8 mouse cellular contexts compared by ENCODE assay signal in genomic region chr10:63308582-63309366, GRCm38 (mm10).
DNase-seq lines count a peak whose midpoint lies in the region; ATAC-seq and TF ChIP-seq lines count a peak whose summit lies in the region.

No protein-coding gene starts in this region.

- no peak for TF ChIP-seq POLR2A in cortical plate, adult 2 months (IDR thresholded peaks at IDR 0.05; ENCODE audit: extremely low read depth, insufficient read depth, low read length)
- TF ChIP-seq POLR2A in spleen, adult 2 months (IDR thresholded peaks at IDR 0.05; ENCODE audit: low read depth, low read length), result no peak

- TF ChIP-seq CTCF in cortical plate, adult 2 months (IDR thresholded peaks at IDR 0.05; ENCODE audit: extremely low read depth, insufficient read depth, low read length), result peak; percentile 79
- TF ChIP-seq CTCF in intestine, postnatal 0 days (IDR thresholded peaks at IDR 0.05; ENCODE audit: low read depth), result peak; percentile 88
- TF ChIP-seq CTCF in spleen, adult 2 months (IDR thresholded peaks at IDR 0.05; ENCODE audit: extremely low read depth, insufficient read depth, insufficient read length, insufficient replicate concordance), result peak; percentile 87

- DNase-seq in hindbrain, embryonic 10.5 days (ENCODE audit: low spot score), result peak; percentile 81
- DNase-seq in gastrocnemius, postnatal 10 days, result peak; percentile 88
- peak; percentile 87 for DNase-seq in left cerebral cortex, postnatal 4 days
- DNase-seq in midbrain, embryonic 14.5 days, result peak; percentile 86
- DNase-seq in spleen, adult 2 months (ENCODE audit: low read depth in 1 of 2, low spot score in 2 of 2), result peak; percentile 37 to 81

- H3K27me3 ChIP-seq in hindbrain, embryonic 10.5 days (ENCODE audit: insufficient read depth, poor library complexity, severe bottlenecking), result no peaks in the 10 kb centered on the region
- no peaks in the 10 kb centered on the region for H3K27me3 ChIP-seq in hindbrain, embryonic 12.5 days
- H3K27me3 ChIP-seq in intestine, postnatal 0 days (replicated peaks; ENCODE audit: control insufficient read depth, insufficient read depth, low read length), result no peaks in the 10 kb centered on the region
- no peaks in the 10 kb centered on the region for H3K27me3 ChIP-seq in midbrain, embryonic 14.5 days (ENCODE audit: control insufficient read depth, insufficient read depth, low read length)
- H3K27me3 ChIP-seq in spleen, adult 2 months (ENCODE audit: control insufficient read depth, insufficient read depth, low read length), result no peaks in the 10 kb centered on the region

- no peak overlapping the region for H3K27ac ChIP-seq in hindbrain, embryonic 10.5 days
- H3K27ac ChIP-seq in hindbrain, embryonic 12.5 days, result no peak overlapping the region
- no peak overlapping the region for H3K27ac ChIP-seq in cortical plate, adult 2 months (ENCODE audit: insufficient read depth, low read length)
- no peak overlapping the region for H3K27ac ChIP-seq in intestine, postnatal 0 days (ENCODE audit: low read depth, low read length)
- H3K27ac ChIP-seq in midbrain, embryonic 14.5 days (replicated peaks; ENCODE audit: low read depth, low read length), result no peak overlapping the region
- no peak overlapping the region for H3K27ac ChIP-seq in spleen, adult 2 months (ENCODE audit: insufficient read depth, low read length)

- no peak overlapping the region for H3K9ac ChIP-seq in hindbrain, embryonic 12.5 days
- H3K9ac ChIP-seq in intestine, postnatal 0 days (ENCODE audit: low read depth, low read length), result no peak overlapping the region
- H3K9ac ChIP-seq in midbrain, embryonic 14.5 days (replicated peaks; ENCODE audit: low read length), result no peak overlapping the region

- no peaks in the 10 kb centered on the region for H3K9me3 ChIP-seq in hindbrain, embryonic 10.5 days
- H3K9me3 ChIP-seq in hindbrain, embryonic 12.5 days (replicated peaks), result no peaks in the 10 kb centered on the region
- H3K9me3 ChIP-seq in intestine, postnatal 0 days (ENCODE audit: control insufficient read depth), result no peaks in the 10 kb centered on the region
- H3K9me3 ChIP-seq in midbrain, embryonic 14.5 days (ENCODE audit: control insufficient read depth, low read length), result no peaks in the 10 kb centered on the region

- no peak for ATAC-seq in hindbrain, embryonic 12.5 days (ENCODE audit: low FRiP score)
- peak; percentile 78 for ATAC-seq in intestine, postnatal 0 days
- no peak for ATAC-seq in midbrain, embryonic 14.5 days (ENCODE audit: low FRiP score, low TSS enrichment)

- H3K4me1 ChIP-seq in hindbrain, embryonic 10.5 days (replicated peaks), result no peaks in the 10 kb centered on the region
- no peaks in the 10 kb centered on the region for H3K4me1 ChIP-seq in hindbrain, embryonic 12.5 days
- H3K4me1 ChIP-seq in cortical plate, adult 2 months (ENCODE audit: control insufficient read depth, insufficient read depth, low read length), result no peaks in the 10 kb centered on the region
- no peaks in the 10 kb centered on the region for H3K4me1 ChIP-seq in intestine, postnatal 0 days (replicated peaks; ENCODE audit: control insufficient read depth, insufficient read depth, low read length)
- H3K4me1 ChIP-seq in midbrain, embryonic 14.5 days (ENCODE audit: control insufficient read depth, insufficient read depth, low read length), result no peaks in the 10 kb centered on the region
- no peaks in the 10 kb centered on the region for H3K4me1 ChIP-seq in spleen, adult 2 months (ENCODE audit: control insufficient read depth, insufficient read depth, insufficient read length)

- H3K4me2 ChIP-seq in hindbrain, embryonic 12.5 days (replicated peaks), result no peak overlapping the region
- H3K4me2 ChIP-seq in intestine, postnatal 0 days (replicated peaks; ENCODE audit: low read depth), result no peak overlapping the region
- no peak overlapping the region for H3K4me2 ChIP-seq in midbrain, embryonic 14.5 days (ENCODE audit: low read length)

- H3K4me3 ChIP-seq in hindbrain, embryonic 10.5 days, result no peak overlapping the region
- no peak overlapping the region for H3K4me3 ChIP-seq in hindbrain, embryonic 12.5 days
- no peak overlapping the region for H3K4me3 ChIP-seq in cortical plate, adult 2 months (ENCODE audit: insufficient read depth, low read length)
- no peak overlapping the region for H3K4me3 ChIP-seq in intestine, postnatal 0 days (ENCODE audit: low read depth, low read length)
- H3K4me3 ChIP-seq in midbrain, embryonic 14.5 days (replicated peaks; ENCODE audit: low read depth, low read length), result no peak overlapping the region
- H3K4me3 ChIP-seq in spleen, adult 2 months (ENCODE audit: extremely low read depth, insufficient read depth, insufficient read length), result no peak overlapping the region

- intact Hi-C loops in left cerebral cortex, postnatal 4 days (cut with DNase I), result loop anchor here (5.0 kb wide), 1 partner anchor 156 kb away; no protein-coding TSS in a partner anchor

- peaks cover 85% of the 10 kb centered on the region for H3K36me3 ChIP-seq in hindbrain, embryonic 10.5 days
- H3K36me3 ChIP-seq in hindbrain, embryonic 12.5 days, result peaks cover 47% of the 10 kb centered on the region
- H3K36me3 ChIP-seq in intestine, postnatal 0 days (ENCODE audit: control insufficient read depth, insufficient read depth), result peaks cover 62% of the 10 kb centered on the region
- H3K36me3 ChIP-seq in midbrain, embryonic 14.5 days (ENCODE audit: control insufficient read depth, insufficient read depth, low read length), result peaks cover 53% of the 10 kb centered on the region
- peaks cover 44% of the 10 kb centered on the region for H3K36me3 ChIP-seq in spleen, adult 2 months (ENCODE audit: control insufficient read depth, insufficient read depth, low read length)

- 44% methylated on average over 10 of the region's 10 CpGs for whole genome bisulfite sequencing in hindbrain, embryonic 10.5 days
- WGBS in hindbrain, embryonic 12.5 days, result 46% methylated on average over 10 of the region's 10 CpGs
- 42% methylated on average over 10 of the region's 10 CpGs for WGBS in intestine, postnatal 0 days
- 42% methylated on average over 10 of the region's 10 CpGs for WGBS in midbrain, embryonic 14.5 days
- 49% methylated on average over 10 of the region's 10 CpGs for WGBS in spleen, adult 2 months
